Mouse (Mus musculus) ovary, postnatal 14 days (tissue): ENCODE results near the gene Cbl.
"Not testable (repeated sequence)": the region's sequence is repeated elsewhere in the genome, so short reads cannot be mapped to it uniquely, and the experiment has no call there.

Source experiments
- DNase-seq: peaks from one replicate; pipeline ENCODE4 v3.0.0; 2022; ENCODE audit warnings: low spot score

Cbl gene

DNA sequence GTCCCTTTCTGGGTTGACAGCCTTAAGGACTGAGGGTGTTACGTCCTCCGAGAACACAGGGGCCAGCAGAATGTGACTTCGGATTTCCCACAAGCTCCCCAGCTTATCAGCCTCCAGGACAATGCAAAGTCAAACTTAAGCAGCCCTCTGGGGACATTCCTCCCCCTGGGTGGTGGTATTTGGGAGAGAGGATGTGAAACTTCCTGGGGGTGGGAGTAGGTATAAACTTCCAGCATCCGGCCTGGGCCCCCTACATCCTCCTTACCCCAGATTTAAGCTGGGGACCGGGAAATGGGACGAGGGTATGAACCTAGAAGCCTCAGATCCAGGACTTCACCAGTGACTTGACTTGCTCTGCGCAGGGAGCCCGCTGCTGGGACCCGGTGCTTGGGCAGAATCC, 104.2 kb downstream of the Cbl start:
- no peak for DNase-seq

DNA sequence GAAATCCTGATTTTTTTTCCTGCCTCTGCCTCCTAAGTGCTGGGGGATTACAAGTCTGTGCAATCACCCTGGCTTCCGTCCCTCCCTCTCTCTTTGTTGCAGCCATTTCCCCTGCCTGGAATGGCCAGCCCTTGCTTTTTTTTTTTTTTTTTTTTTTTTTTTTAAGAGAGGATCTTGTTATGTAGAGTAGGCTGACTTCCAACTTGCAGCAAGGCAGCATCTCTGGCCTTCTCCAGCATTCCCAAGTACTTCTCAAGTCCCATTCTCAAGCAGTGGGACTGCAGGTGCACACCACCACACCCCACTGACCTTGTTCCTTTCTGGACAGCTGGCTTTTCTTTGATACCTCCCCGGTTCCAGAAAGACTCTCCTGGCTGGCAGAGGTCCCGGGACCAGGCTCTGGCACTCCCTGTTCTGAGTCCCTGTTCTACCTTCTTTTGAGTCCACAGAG, 106.5 kb downstream of the Cbl start:
- DNase-seq = no peak

DNA sequence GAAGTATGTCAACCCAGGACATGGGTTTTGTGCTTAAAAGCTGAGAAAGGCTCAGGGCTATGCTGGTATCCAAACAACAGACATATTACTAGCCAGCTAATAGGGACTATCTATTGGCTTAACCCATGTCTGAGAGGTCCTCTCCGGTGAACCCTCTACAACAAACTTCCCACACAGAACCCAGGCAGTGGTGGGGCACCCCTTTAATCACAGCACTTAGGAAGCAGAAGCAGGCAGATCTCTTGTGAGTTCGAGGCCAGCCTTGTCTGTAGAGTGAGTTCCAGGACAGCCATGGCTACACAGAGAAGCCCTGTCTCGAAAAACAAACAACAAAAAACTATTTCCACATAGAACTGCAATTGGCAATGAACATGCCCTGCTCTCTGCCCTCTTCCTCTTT, 107.1 kb downstream of the Cbl start:
- no peak for DNase-seq

DNA sequence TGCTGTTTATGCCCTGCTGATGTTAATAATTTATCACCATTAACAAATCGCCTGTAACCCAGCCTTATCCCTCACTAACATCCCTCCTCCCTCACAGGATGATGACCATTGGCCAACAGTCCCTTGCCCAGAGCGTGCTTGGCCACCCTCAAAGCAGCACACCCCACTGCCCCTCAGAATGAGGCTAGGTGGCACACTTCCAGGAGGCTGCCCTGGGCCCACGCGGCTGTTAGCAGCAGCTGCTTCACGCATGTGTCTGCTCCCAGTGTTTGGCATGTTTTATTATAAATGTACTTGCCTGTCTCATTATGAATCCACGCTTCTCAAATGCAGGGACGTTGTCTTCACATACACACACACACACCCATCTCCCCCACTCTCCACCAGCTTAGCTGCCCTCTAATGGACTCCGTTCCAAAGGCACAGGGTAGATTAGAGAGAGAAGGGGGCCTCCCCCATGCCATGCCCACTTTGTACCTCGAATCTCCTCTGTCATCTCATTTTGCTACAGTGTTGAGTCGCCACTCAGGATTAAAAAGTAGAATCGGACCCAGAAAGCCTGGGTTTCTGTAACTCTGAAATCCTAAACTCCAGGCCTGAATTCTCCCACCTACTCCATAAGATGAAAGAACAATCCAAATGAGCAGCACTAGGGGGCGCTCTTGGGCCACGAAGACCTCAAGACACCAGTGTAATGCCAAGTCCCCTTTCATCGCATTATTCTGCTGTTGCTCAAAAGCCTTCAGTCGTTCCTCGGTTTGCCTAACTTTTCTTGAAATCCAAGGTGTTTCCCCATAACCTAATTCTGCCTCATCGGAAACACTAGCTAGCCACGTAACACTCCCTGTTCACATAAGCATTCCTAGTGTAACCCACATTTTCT, 108.1 kb downstream of the Cbl start:
- DNase-seq = peak; percentile 83

DNA sequence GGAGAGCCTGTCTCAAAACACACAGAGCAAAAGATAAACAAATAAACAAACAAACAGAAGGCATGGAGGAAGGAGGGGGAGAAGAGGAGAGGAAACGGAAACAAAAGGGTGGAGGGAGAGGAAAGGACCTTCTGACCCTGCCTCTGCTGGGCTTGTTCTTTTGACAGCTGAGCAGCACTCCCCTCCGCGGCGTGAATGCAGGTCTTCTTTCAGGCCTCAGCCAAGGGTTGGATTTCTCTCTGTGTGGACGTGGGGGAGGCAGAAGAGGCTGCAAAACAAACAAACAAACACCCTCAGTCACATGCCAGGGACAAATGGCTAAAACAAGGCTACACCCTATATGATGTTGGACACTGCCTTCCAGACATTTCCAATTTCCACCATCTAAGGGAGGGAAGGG, 108.8 kb downstream of the Cbl start:
- no peak for DNase-seq

DNA sequence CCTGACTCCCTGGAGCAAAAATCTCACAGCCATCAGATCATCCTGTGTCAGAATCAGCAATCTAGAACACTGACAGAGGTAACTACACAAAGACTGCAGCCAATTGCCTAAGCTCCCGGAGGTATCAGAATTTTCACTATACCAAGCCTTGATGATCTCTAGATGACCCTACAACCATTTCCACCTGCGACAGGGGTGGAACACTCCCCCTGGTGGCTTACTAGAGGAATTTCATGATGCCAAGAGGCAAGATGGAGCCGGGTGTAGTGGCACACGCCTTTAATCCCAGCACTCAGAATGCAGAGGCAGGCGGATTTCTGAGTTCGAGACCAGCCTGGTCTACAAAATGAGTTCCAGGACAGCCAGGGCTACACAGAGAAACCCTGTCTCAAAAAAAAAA, 109.5 kb downstream of the Cbl start:
- DNase-seq = no peak

DNA sequence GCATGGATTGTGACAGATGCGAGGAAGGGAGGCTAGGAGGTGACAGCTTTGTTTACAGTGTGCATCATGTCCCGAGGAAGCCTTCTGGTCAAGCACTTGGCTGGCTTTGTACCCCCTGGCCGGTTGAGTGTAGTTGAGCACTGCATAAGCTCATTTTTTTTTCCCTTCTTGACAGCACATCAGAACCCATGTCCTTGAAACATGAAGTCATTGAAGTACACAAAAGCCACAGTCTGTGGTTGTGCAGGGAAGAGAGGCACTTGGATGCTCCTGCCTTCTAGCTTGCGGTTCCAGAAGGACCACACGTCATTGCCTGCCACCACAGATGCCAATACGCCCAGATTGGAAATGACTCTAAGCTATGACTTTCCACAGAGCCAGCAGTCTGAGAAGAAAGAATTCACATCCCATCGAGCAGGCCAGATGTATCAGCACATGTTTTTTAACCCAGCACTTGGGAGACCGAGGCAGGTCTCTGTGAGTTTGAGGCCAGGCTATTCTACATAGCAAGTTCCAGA, 113.8 kb downstream of the Cbl start:
- DNase-seq = no peak

DNA sequence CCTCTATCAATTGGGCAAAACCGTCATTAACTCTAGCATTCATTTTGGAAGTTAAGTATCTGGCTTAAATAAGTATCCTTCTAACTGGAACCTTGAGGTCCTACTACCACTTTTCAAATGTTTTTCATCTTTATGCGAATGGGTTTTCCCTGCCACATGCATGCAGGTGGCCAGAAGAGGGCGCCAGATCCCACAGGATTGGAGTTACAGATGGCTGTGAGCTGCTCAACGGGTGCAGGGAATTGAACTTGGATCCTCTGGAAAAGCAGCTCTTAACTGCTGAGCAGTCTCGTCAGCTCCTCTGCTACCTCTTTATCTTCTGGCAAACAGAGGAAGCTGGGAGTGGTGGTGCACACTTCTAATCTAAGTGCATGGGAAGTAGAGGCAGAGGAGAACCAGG, 114.8 kb downstream of the Cbl start:
- no peak for DNase-seq

DNA sequence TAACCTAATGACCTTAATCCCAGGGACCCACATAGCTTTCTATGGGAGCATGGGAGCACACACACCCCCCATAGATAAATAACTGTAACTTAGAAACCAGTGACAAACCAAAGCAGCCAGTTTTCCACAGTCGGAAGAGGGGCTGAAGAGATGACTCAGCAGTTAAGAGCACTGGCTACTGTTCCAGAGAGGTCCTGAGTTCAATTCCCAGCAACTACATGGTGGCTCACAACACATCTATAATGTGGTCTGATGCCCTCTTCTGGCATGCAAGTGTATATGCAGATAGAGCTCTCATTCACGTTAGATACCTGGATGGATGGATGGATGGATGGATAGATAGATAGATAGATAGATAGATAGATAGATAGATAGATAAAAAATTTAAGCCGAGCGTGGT, 117.7 kb downstream of the Cbl start:
- DNase-seq = no peak

DNA sequence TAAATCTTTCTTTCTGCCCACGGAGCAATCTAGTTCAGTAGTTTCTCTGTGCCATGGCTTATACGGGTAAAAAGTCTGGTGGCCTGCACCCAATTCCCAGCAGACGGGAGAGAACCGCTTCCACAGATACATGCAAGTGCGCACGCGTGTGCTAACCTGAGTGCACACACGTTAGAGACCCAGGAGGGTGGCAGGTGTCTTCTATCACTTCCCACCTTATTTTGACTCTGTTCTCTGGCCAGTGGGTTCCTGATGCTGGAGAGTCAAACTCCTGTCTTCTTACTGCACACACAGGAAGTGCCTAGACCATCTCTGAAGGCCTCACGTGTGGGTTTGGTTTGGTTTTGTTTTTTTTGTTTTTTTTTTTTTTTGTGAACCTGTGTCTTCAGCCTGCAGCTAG, 118.2 kb downstream of the Cbl start:
- DNase-seq = no peak

DNA sequence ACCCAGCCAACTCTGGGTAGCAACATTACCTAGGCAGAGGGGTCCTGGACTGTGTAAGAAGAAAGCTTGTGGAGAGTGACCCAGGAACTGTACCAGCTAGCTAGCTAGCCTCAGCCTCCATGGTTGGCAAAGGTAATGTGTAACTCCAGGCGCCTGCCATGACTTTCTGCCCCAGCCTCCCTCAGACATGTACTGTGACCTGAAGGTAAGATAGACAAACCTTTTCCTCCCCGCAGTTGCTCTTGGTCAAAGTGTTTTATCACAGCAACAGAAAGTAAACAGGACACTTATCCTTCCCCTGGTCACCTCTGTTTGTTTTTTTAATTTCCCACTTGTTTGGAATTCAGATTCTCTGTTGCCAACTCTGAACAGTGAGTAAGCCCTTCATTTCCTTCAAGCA, 119.4 kb downstream of the Cbl start:
- DNase-seq = no peak

DNA sequence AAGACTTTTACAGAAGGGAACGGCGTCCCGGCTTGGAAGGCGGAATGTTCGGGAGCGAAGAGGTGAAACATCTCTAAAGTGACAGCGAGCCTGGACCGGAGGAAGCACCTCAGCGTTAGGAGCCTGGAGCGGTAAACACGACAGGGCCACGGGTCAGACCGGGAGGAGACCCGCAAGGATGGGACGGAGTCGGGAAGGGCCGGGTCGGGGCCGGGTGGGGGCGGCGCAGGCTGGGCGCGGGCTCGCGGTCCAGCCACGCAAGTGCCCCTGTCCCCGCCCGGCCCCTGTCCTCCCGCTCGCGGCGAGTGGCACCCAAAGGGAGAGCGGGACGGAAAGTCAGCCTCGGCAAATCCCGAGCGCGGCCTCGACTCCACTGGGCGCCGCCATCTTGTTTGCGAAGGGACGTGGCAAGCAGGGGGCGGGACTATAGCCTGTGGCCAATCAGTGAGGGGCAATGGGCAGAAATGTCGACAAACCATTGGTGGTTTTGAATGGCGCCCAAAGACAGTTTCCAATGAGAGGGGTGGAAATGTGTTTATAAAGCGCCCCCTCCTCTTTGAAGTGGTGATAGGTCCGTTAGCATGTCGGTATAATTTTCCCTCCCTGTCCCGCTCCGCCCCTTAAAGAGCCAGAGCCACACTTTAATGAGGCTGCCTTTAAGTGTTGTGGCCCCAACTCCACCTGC, 120.6 kb downstream of the Cbl start, which contains the start of the genes Gm49380 and Rnf26:
Gene Gm49380 (minus strand): TSS at position 396 of the 685 bp plus-strand sequence.
Gene Rnf26 (minus strand): TSS at position 413 of the 685 bp plus-strand sequence.
- DNase-seq = peak; percentile 88

DNA sequence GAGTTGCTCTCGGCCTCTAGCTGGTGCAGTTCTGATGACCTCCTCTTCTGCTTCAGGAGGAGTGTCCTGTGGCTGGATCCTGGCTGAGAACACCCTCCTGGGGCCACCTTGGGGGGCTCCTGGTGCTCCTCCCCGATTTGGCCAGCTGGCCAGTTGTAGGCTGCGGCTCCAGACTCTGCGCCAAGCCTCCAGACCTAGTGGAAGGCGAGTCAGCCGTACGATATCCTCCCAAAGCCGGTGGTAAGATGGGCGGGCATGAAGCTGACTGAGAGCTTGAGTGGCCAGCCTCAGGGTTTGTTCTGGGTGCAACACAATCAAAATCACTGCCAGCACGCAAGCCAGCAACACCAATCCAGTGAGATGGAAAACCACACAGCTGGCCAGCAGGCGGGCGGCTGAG, 121.9 kb downstream of the Cbl start:
- not testable (repeated sequence) for DNase-seq

DNA sequence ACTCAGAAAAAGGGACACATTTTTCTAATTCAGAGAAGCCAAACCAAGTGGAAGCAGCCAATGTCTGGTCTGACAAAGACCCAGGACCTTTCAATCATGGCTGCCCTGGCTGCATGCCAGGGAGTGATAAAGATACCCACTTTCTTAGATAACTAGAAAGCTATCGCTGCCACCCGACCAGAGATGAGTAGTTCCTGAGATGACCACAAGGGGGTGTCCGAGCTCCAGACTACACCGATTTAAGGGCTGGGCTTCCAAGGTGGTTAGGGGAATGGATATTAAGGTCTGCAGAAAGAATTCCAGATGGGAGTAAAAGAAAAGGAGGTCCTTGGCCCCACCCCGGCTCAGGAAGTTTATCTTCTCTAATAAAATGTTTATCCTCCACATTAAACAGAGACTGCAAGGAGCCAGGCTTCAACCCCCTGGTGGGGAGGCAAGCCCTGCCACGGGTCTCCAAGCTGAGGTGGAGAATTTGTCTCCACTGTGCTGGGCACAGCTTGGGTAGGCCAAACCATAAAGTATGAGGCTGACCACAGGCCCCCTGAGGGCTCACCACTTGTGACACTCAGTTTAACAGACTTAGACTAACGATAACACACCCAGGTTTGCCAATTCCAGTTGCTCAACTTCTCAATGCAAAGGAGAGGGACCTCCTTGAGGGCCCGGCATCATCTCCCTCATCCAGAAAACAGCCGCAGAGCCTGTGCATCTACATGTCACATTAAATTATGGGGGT, 124.3 kb downstream of the Cbl start:
- peak; percentile 73 for DNase-seq

DNA sequence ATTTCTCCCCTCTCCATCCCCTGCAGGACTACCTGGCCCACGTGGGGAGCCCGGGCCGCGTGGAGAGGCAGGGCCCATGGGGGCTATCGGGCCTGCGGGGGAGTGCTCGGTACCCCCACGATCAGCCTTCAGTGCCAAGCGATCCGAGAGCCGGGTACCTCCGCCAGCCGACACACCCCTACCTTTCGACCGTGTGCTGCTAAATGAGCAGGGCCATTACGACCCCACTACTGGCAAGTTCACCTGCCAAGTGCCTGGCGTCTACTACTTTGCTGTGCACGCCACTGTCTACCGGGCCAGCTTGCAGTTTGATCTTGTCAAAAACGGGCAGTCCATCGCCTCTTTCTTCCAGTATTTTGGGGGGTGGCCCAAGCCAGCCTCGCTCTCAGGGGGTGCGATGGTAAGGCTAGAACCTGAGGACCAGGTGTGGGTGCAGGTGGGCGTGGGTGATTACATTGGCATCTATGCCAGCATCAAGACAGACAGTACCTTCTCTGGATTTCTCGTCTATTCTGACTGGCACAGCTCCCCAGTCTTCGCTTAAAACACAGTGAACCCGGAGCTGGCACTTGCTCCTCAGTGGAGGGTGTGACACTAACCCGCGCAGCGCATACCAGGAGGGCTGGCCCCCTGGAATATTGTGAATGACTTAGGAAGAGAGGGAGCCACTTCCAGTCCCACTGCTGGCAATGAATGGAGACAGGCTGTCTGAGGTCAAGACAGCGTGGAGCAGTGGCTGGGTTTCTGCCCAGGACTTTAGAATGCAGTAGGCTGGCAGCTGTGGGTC, 125.4 kb downstream of the Cbl start:
- no peak for DNase-seq

DNA sequence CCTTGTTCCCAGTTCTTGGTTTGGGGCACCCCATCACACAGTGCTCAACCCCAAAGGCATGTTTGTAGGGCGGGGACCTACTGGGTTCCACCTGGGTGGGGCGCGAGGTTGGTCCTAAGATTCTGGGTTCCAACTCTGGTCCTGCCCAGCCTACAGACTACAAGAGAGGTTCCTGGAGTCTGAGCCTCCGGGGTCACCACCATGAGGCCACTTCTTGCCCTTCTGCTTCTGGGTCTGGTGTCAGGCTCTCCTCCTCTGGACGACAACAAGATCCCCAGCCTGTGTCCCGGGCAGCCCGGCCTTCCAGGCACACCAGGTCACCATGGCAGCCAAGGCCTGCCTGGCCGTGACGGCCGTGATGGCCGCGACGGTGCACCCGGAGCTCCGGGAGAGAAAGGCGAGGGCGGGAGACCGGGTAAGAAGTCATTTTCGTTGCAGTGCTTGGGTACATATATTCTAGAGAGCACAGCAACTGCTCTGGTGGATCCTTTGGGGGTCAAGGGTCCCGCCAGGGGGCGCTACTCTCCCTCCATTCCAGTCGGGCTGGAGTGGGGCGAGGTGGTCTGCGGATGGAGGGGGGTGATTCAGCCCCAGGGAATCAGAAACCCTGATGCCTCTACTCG, 126.2 kb downstream of the Cbl start:
- DNase-seq = no peak

DNA sequence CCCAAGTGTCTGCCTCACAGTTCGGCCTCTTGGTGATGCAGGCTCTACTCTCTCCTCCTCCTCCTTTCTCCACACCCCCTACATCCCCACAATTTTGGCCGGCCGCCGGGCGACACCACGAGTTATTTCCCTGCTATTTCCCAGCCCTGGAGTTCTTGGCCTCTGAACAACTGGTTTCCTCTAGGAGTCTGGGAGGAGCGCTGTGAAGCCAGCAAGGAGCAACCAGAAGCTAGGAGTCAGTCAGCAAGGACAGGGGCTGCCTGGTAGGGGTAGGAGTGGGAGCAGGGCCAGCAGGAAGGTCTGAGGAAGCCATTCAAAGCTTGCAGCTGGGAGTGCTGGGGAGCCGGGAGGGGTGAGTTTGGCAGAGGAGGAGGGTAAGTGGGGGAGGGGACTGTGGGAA, 126.7 kb downstream of the Cbl start, which contains the start of gene C1qtnf5:
Gene C1qtnf5 (plus strand): TSS at position 136 of the 400 bp plus-strand sequence.
- peak; percentile 80 for DNase-seq

DNA sequence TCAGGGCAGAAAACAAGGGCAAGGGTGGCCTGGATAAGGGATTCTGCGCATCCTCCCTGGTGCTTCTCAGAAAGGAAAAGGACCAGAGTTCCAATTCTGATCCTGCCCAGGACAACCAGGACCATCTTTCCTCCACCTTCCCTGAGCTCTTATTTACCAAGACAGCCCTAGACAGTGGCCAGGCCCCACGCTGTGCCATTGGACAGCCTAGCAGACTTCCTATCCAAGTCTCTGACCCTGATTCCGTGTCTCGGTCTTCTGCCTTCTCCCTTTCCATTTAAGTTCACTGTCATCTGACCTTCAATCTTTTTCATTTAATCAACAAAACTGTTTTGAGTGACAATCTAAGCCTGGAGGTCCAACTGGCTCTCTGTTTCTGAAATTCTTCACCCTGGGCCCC, 127.3 kb downstream of the Cbl start:
- DNase-seq = no peak

DNA sequence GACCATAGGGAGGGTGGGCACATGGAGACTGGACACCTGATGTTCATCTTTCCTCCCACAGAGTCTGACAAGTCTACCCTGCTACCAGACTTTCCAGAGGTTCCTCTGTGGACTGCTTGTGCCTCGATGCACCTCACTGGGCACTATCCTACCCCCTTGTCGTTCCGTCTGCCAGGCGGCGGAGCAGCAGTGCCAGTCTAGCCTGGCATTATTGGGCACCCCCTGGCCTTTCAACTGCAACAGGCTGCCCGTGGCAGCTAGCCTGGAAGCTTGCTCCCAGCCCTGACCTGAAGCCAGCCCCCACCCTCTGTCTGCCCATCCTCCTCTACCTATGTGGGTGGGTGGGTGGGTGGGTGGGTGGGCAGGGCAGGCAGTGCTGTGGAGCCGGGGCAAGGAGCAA, 127.7 kb downstream of the Cbl start:
- no peak for DNase-seq

DNA sequence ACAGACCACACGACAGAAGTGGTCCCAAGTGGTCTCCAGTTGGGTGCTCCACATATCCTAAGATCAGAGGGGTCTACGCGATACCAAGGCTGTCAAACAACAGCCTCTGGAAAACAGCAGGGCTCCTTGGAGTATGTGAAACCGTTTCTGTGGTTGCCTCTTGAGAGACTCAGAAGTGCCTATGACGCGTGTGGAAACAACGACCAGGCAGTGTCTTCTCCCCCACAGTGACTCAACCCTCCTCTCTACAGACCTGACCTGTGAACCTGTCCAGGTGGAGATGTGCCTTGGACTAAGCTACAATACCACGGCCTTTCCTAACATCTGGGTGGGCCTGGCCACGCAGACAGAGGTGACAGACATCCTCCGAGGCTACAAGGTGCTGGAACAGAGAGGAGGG, 128.1 kb downstream of the Cbl start:
- DNase-seq = no peak

DNA sequence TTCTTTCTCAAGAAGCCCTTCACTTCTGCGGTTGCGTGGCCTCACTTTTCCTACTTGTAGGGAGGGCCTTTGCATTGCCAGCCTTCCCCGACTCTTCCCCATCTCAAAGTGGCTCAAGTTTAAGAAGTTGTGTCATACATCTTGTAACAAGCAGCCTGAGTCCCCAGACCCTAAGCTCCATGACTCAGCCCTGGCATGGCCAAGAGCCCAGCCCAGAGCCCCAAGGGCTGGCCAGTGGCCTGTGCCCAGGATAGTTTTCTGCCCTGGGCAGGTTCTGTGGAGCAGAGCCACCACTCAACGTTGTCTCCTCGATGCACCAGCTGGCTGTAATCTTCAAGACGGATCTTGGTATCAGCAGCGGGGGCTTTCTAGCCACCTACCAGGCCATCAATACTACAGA, 129.0 kb downstream of the Cbl start:
- DNase-seq = no peak
